Mouse (Mus musculus): Measurements from ENCODE around the gene Tcf20. TPM values are rescaled to one million over a fixed set of nuclear protein-coding genes. Genes with fewer than 3 reads are reported as not detected.

Gene Tcf20
- polyA plus RNA-seq, 1 experiment from 2014 or later, result 15.2 TPM

GRCm38 (mm10) chr15:82922052-82922451 lies 65.6 kb downstream of the Tcf20 start:
- H3K36me3 ChIP-seq, result no peaks in the 10 kb centered on the region
- peaks cover 94% of the 10 kb centered on the region for H3K4me1 ChIP-seq
- H3K4me3 ChIP-seq, result peak overlapping the region; percentile 12; the same call in 1 of the 2 replicates
- H3K9me3 ChIP-seq, result no peaks in the 10 kb centered on the region
- 20% methylated on average over 12 of the region's 12 CpGs for WGBS
- peak overlapping the region; percentile 45 for H3K4me2 ChIP-seq
- H3K27ac ChIP-seq, result peak overlapping the region; percentile 51
- peaks cover 7% of the 10 kb centered on the region for H3K27me3 ChIP-seq
- no peak overlapping the region for H3K9ac ChIP-seq
- ATAC-seq (ENCODE audit: insufficient number of reproducible peaks, insufficient read depth, low FRiP score, low TSS enrichment, low read depth), result no peak

GRCm38 (mm10) chr15:82921559-82921958 lies 66.1 kb downstream of the Tcf20 start:
- whole genome bisulfite sequencing, result 48% methylated on average over 1 of the region's 1 CpGs
- H3K4me1 ChIP-seq, result peaks cover 94% of the 10 kb centered on the region
- H3K36me3 ChIP-seq, result no peaks in the 10 kb centered on the region
- 0 out of 2 replicates have a peak overlapping the region, but pooled peaks have one; percentile 12 for H3K4me3 ChIP-seq
- peaks cover 7% of the 10 kb centered on the region for H3K27me3 ChIP-seq
- peak overlapping the region; percentile 51 for H3K27ac ChIP-seq
- no peak for ATAC-seq (ENCODE audit: insufficient number of reproducible peaks, insufficient read depth, low FRiP score, low TSS enrichment, low read depth)
- peak overlapping the region; percentile 45 for H3K4me2 ChIP-seq
- no peaks in the 10 kb centered on the region for H3K9me3 ChIP-seq
- no peak overlapping the region for H3K9ac ChIP-seq

GRCm38 (mm10) chr15:82920895-82921515 lies 66.7 kb downstream of the Tcf20 start:
- ATAC-seq (ENCODE audit: insufficient number of reproducible peaks, insufficient read depth, low FRiP score, low TSS enrichment, low read depth), result no peak
- H3K27me3 ChIP-seq, result peaks cover 7% of the 10 kb centered on the region
- H3K36me3 ChIP-seq, result no peaks in the 10 kb centered on the region
- 6% methylated on average over 13 of the region's 13 CpGs for WGBS
- 0 out of 2 replicates have a peak overlapping the region, but pooled peaks have one; percentile 3 for H3K27ac ChIP-seq
- H3K4me3 ChIP-seq, result no peak overlapping the region
- no peak overlapping the region for H3K9ac ChIP-seq
- H3K4me1 ChIP-seq, result peaks cover 94% of the 10 kb centered on the region
- H3K4me2 ChIP-seq, result peak overlapping the region; percentile 45
- H3K9me3 ChIP-seq, result no peaks in the 10 kb centered on the region

DNA sequence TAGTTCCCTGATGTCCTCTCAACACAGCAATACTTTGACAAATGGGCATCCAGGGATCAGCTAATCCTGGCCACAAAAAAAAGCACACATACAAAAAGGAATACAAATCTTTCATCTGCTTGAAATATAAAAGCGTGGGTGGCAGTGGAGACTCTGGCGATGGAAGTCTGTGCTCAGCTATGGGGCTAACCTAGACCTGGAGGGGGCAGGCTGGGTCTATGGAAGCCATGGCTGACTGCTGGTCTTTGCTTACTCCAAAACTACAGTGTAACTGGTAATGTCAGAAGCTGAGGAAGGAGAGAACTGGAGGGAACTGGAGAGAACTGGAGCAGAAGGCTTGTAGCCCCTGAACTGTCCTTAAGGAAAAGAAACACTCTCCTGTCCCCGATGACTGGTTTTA lies 69.7 kb downstream of the Tcf20 start:
- H3K27ac ChIP-seq, result peak overlapping the region; percentile 71
- no peak overlapping the region; the same call in 1 of the 2 replicates for H3K9ac ChIP-seq
- no peak overlapping the region for H3K4me3 ChIP-seq
- H3K9me3 ChIP-seq, result no peaks in the 10 kb centered on the region
- H3K4me1 ChIP-seq, result peaks cover 81% of the 10 kb centered on the region
- peaks cover 8% of the 10 kb centered on the region for H3K27me3 ChIP-seq
- WGBS, result 60% methylated on average over 3 of the region's 3 CpGs
- H3K36me3 ChIP-seq, result no peaks in the 10 kb centered on the region
- H3K4me2 ChIP-seq, result peak overlapping the region; percentile 50
- ATAC-seq (ENCODE audit: insufficient number of reproducible peaks, insufficient read depth, low FRiP score, low TSS enrichment, low read depth), result no peak

DNA sequence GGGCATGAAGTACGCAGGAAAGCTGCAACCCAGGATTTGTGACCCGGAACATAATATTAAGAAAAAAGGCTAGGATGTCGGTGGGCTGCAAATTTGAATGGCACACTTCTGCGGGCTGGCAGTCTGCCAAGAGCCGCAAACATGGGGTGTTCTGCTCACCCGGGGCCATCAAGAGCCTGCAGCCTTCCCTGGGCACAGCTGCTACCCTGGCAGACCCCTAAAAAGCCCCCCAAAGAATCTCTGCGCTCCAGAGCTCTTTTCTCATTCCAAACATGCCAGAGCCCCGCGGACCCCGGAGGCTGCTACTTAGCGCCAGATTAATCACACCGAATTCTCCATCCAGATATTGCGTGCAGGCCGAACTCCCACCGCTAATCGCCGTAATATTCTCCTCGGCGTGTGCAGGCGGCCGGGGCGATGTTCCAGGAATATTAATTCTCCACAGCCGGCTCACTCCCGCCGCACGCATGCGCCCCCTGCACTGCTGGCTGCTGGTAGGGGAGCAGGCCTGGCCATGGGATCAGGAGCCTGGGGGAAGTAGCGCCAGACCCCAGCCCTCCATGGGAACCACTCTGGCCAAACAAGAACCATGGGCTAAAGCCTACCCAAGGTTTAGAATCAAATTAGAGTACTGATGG lies 70.3 kb downstream of the Tcf20 start:
- no peaks in the 10 kb centered on the region for H3K36me3 ChIP-seq
- H3K27ac ChIP-seq, result peak overlapping the region; percentile 71
- H3K4me2 ChIP-seq, result peak overlapping the region; percentile 50
- 15% methylated on average over 28 of the region's 28 CpGs for WGBS
- peaks cover 80% of the 10 kb centered on the region for H3K4me1 ChIP-seq
- H3K9me3 ChIP-seq, result no peaks in the 10 kb centered on the region
- H3K9ac ChIP-seq, result no peak overlapping the region
- ATAC-seq (ENCODE audit: insufficient number of reproducible peaks, insufficient read depth, low FRiP score, low TSS enrichment, low read depth), result peak; percentile 20
- H3K4me3 ChIP-seq, result peak overlapping the region; percentile 12; the same call in 1 of the 2 replicates
- peaks cover 15% of the 10 kb centered on the region for H3K27me3 ChIP-seq

- Histone ChIP-seq H3K4me2 (no peak overlapping the region), H3K9me3 (no peaks in the 10 kb centered on the region), H3K36me3 (no peaks in the 10 kb centered on the region), H3K9ac (no peak overlapping the region), H3K27me3 (peaks cover 30% of the 10 kb centered on the region), H3K4me1 (peaks cover 72% of the 10 kb centered on the region), H3K4me3 (no peak overlapping the region), H3K27ac (no peak overlapping the region)
- 65% methylated on average over 3 of the region's 3 CpGs for WGBS
- ATAC-seq (ENCODE audit: insufficient number of reproducible peaks, insufficient read depth, low FRiP score, low TSS enrichment, low read depth), result no peak
Measured at GRCm38 (mm10) chr15:82914455-82914854, 73.2 kb downstream of the Tcf20 start.

DNA sequence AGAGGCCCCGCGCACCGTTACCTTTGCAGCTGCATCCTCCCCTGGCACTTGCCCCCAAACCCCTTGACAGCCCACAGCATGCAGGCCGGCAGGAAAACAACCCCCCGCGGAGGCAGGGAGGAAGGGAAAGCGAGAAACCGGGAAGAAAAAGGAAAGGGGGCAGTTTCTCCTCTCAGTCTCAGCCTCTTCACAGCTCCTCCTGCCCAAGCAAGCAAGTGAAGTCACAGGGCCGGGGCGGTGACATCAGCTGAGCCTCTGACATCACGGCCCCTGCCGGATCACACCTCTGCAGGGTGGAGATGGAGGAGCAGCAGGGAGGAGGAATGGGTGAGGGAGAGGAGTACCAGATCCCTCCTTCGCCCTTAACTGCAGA lies 75.7 kb downstream of the Tcf20 start:
- Histone ChIP-seq H3K4me3 (peak overlapping the region; percentile 37), H3K27ac (no peak overlapping the region), H3K36me3 (no peaks in the 10 kb centered on the region), H3K9ac (peak overlapping the region; percentile 67), H3K27me3 (peaks cover 25% of the 10 kb centered on the region), H3K4me1 (peaks cover 71% of the 10 kb centered on the region), H3K9me3 (no peaks in the 10 kb centered on the region), H3K4me2 (peak overlapping the region; percentile 72)
- no peak for ATAC-seq (ENCODE audit: insufficient number of reproducible peaks, insufficient read depth, low FRiP score, low TSS enrichment, low read depth)
- 4% methylated on average over 13 of the region's 13 CpGs for WGBS

DNA sequence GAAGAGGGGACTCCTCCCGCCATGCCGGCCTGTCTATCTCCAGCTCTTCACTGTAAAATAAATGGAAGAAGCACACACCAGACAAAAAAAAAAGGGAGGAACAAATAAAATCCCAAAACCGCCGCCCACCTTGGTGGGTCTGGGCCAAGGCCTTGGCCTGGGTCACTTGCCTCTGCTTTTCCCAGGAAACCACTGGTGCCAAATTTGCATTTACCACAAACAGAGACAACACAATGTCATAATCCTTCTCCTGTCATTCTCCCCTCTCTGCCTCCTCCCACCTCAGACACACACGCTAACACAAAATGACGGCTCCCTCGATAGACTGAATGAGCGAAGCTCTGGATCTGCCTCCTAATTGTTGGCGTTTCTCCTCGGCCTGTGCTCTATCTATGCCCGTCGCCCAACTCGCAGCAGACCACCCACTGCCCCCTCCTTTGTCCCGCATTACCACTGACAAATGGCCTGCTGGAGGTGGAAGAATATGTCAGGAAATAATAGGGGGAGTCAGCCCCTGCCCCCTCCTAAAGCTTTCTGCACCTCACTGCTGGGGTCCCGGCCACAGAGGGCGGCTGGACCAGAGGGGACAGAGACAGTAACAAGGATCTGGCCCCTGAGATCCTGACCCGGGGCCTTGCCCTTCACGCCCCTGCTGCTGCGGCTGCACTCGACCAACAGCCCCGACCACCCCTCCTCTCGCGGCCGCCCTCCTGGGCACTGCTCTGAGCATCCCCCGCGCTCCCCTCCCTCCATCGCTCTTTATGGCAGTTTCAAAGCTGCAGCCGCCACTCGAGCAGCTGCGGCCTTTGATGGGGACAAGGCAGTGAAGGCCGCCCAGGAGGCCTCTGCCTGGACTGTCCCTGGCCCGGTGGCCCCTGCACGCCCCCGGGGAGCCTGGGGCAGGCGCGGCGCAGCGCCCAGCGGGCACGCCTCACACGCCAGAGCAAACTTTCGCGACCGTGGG lies 76.4 kb downstream of the Tcf20 start:
- no peak overlapping the region for H3K27ac ChIP-seq
- H3K36me3 ChIP-seq, result no peaks in the 10 kb centered on the region
- H3K4me2 ChIP-seq, result peak overlapping the region; percentile 72
- peak overlapping the region; percentile 67 for H3K9ac ChIP-seq
- WGBS, result 16% methylated on average over 44 of the region's 44 CpGs
- peaks cover 25% of the 10 kb centered on the region for H3K27me3 ChIP-seq
- peaks cover 70% of the 10 kb centered on the region for H3K4me1 ChIP-seq
- H3K9me3 ChIP-seq, result no peaks in the 10 kb centered on the region
- ATAC-seq (ENCODE audit: insufficient number of reproducible peaks, insufficient read depth, low FRiP score, low TSS enrichment, low read depth), result no peak
- peak overlapping the region; percentile 37 for H3K4me3 ChIP-seq

GRCm38 (mm10) chr15:82910596-82910995 lies 77.1 kb downstream of the Tcf20 start:
- 61% methylated on average over 2 of the region's 2 CpGs for WGBS
- Histone ChIP-seq H3K9me3 (no peaks in the 10 kb centered on the region), H3K27ac (no peak overlapping the region), H3K9ac (no peak overlapping the region), H3K36me3 (no peaks in the 10 kb centered on the region), H3K4me2 (no peak overlapping the region), H3K27me3 (peaks cover 25% of the 10 kb centered on the region), H3K4me3 (no peak overlapping the region), H3K4me1 (peaks cover 70% of the 10 kb centered on the region)
- no peak for ATAC-seq (ENCODE audit: insufficient number of reproducible peaks, insufficient read depth, low FRiP score, low TSS enrichment, low read depth)

- Histone ChIP-seq H3K27ac (no peak overlapping the region), H3K27me3 (peaks cover 25% of the 10 kb centered on the region), H3K9ac (no peak overlapping the region), H3K36me3 (no peaks in the 10 kb centered on the region), H3K4me2 (no peak overlapping the region), H3K4me1 (peaks cover 70% of the 10 kb centered on the region), H3K4me3 (no peak overlapping the region), H3K9me3 (no peaks in the 10 kb centered on the region)
- 83% methylated on average over 4 of the region's 4 CpGs for whole genome bisulfite sequencing
- ATAC-seq (ENCODE audit: insufficient number of reproducible peaks, insufficient read depth, low FRiP score, low TSS enrichment, low read depth), result no peak
Measured at GRCm38 (mm10) chr15:82909791-82910190, 77.9 kb downstream of the Tcf20 start.

DNA sequence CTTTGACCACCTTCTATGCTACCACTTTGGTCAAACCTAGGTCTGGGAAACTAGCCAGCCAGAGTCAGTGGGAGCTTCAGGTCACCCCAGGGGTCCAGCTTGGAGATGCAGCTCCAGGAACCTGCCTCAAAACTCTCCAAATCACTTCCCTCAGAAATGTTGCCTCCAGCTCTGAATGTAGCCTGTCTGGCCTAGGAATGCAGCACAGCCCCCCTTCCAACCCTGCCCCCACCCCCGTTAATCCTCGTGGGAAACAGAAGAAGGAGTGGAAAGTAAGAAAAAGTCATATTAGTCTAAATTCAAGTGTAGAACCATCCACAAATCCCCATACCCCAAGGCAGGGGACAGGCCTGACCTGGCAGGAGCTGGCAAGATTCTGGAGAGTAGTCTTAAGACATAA lies 79.2 kb downstream of the Tcf20 start:
- Histone ChIP-seq H3K4me3 (no peak overlapping the region), H3K9ac (no peak overlapping the region), H3K9me3 (no peaks in the 10 kb centered on the region), H3K4me2 (no peak overlapping the region), H3K27me3 (peaks cover 25% of the 10 kb centered on the region), H3K4me1 (peaks cover 74% of the 10 kb centered on the region), H3K36me3 (no peaks in the 10 kb centered on the region), H3K27ac (no peak overlapping the region)
- no peak for ATAC-seq (ENCODE audit: insufficient number of reproducible peaks, insufficient read depth, low FRiP score, low TSS enrichment, low read depth)
- WGBS, result 13% methylated on average over 2 of the region's 2 CpGs

Measured in embryonic facial prominence, embryonic 13.5 days (tissue).